Mouse (Mus musculus) liver, embryonic 12.5 days (tissue): ENCODE measurements around the gene Sptbn4. TPM values are rescaled to one million over a fixed set of nuclear protein-coding genes. Genes with fewer than 3 reads are reported as not detected.

ENCODE experiments used
- ATAC-seq: fragments of 200-750 bp; cut with Nextera tagmentation; 2 replicates; pipeline ENCODE4 v1.8.0; 2017; ENCODE audit warnings: moderate number of reproducible peaks, mild to moderate bottlenecking, moderate library complexity
- H3K27ac ChIP-seq: fragments of 300-500 bp; sonication (generic); 2 replicates; pipeline ENCODE4 v1.5.1; 2016; ENCODE audit warnings: mild to moderate bottlenecking
- H3K27me3 ChIP-seq: fragments of 300-500 bp; sonication (generic); replicated peaks from 2 replicates; pipeline ENCODE4 v1.6.1; 2016; ENCODE audit warnings: mild to moderate bottlenecking, moderate library complexity
- H3K36me3 ChIP-seq: fragments of 300-500 bp; sonication (generic); 2 replicates; pipeline ENCODE4 v1.6.1; 2016; ENCODE audit warnings: mild to moderate bottlenecking, moderate library complexity
- H3K4me1 ChIP-seq: fragments of 300-500 bp; sonication (generic); 2 replicates; pipeline ENCODE4 v1.6.1; 2016
- H3K4me2 ChIP-seq: fragments of 300-500 bp; sonication (generic); 2 replicates; pipeline ENCODE4 v1.6.1; 2016; ENCODE audit warnings: mild to moderate bottlenecking, moderate library complexity
- H3K4me3 ChIP-seq: fragments of 300-500 bp; sonication (generic); 2 replicates; pipeline ENCODE4 v1.5.1; 2016; ENCODE audit warnings: mild to moderate bottlenecking, moderate library complexity
- H3K9ac ChIP-seq: fragments of 300-500 bp; sonication (generic); 2 replicates; pipeline ENCODE4 v1.6.1; 2016; ENCODE audit warnings: mild to moderate bottlenecking, moderate library complexity
- H3K9me3 ChIP-seq: fragments of 300-500 bp; sonication (generic); replicated peaks from 2 replicates; pipeline ENCODE4 v1.6.1; 2016; ENCODE audit warnings: mild to moderate bottlenecking, moderate library complexity
- WGBS: fragments of 180-500 bp; shearing (Covaris S2); methylation state at CpG from one replicate; pipeline ENCODE4 v1.1.7; 2016; ENCODE audit not compliant: insufficient replicate concordance; 5-methylcytosine and 5-hydroxymethylcytosine counted together
- polyA plus RNA-seq: library from polyadenylated mRNA; unstranded; fragments of >200 nt; fragmentation: Nextera tagmentation; extraction: Ambion mirVana; gene quantifications from 2 replicates; pipeline ENCODE4 v1.2.1, GENCODE M21; 2016

Sptbn4 gene
- polyA plus RNA-seq, 1 experiment from 2014 or later = 0.12 TPM

- H3K36me3 ChIP-seq = no peaks in the 10 kb centered on the region
- ATAC-seq = no peak
- H3K9ac ChIP-seq = no peak overlapping the region
- no peak overlapping the region for H3K4me3 ChIP-seq
- H3K27me3 ChIP-seq = peaks cover 99% of the 10 kb centered on the region
- H3K9me3 ChIP-seq = no peaks in the 10 kb centered on the region
- H3K27ac ChIP-seq = no peak overlapping the region
- H3K4me1 ChIP-seq = peaks cover 62% of the 10 kb centered on the region
- WGBS = 45% methylated on average over 15 of the region's 15 CpGs
- no peak overlapping the region for H3K4me2 ChIP-seq
These were observed 112.3 kb downstream of the Sptbn4 start for GRCm38 (mm10) chr7:27335011-27335720.

DNA sequence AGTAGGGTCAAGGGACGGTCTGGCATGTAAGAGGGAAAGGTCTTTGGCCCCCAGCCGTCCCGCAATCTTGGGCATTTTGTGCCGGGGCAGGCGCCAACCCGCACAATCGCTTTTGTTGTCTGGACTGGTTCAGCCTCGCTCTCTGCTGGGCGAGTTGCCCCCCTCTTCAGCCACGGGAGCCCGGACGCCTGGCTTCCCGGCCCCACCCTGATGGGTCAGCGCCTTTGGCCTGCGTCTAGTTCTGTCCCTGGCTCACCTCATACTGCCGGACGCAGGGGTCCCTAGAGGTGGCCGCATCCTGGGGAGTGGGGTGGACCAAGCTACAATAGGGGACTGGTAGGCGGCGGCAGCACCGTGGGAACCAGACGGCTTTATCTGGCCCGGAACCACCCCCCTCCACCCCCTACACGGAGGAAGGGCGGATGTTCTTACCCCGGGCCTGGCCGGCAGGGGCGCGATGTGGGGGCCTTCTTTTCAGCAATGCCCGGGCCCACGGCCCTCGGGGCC, 113.0 kb downstream of the Sptbn4 start:
- peak overlapping the region; percentile 27; the same call in 1 of the 2 replicates for H3K4me2 ChIP-seq
- peaks cover 69% of the 10 kb centered on the region for H3K4me1 ChIP-seq
- no peak overlapping the region for H3K27ac ChIP-seq
- no peaks in the 10 kb centered on the region for H3K9me3 ChIP-seq
- H3K4me3 ChIP-seq = no peak overlapping the region
- H3K36me3 ChIP-seq = no peaks in the 10 kb centered on the region
- H3K27me3 ChIP-seq = peaks cover 100% of the 10 kb centered on the region
- no peak for ATAC-seq
- H3K9ac ChIP-seq = no peak overlapping the region
- 3% methylated on average over 32 of the region's 32 CpGs for WGBS

DNA sequence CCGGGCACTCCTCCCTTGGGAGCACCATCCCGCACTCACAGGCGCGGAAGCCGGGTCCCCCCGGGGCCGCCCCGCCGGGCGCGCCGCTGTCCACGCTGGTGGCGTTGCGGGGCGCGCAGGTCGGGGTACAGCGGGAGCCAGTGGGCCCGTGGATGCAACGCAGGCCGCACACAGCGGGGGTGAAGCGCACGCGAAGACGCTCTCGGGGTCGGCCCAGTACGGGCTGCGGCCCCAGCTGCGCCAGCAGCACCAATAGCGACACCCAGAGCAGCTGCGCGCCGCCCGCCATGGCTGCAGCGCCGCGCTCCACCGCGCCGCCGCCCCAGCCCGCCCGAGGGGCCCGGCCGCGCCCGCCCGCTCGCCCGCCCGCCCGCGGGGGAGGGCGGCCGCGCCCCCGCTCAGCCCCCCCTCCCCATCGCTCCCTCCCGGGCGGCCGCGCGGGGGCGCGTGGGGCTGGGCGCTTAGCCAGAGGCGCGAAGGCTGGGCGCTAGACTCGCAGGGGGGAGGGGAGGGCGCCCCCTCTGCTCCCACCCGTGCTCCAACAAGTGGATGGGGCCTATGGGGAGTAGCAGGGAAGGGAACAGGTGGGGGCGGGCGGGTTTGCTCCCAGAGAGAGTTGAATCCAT, 114.1 kb downstream of the Sptbn4 start:
- WGBS = 4% methylated on average over 38 of the region's 77 CpGs
- Histone ChIP-seq H3K4me3 (peak overlapping the region; percentile 41), H3K9ac (peak overlapping the region; percentile 14; the same call in 1 of the 2 replicates), H3K9me3 (no peaks in the 10 kb centered on the region), H3K4me1 (peaks cover 73% of the 10 kb centered on the region), H3K36me3 (no peaks in the 10 kb centered on the region), H3K27ac (no peak overlapping the region), H3K4me2 (peak overlapping the region; percentile 66), H3K27me3 (peaks cover 100% of the 10 kb centered on the region)
- no peak for ATAC-seq

GRCm38 (mm10) chr7:27332353-27333199, 114.9 kb downstream of the Sptbn4 start:
- peak overlapping the region; percentile 66 for H3K4me2 ChIP-seq
- H3K9ac ChIP-seq = no peak overlapping the region
- WGBS = 4% methylated on average over 30 of the region's 39 CpGs
- ATAC-seq = peak; percentile 16; the same call in 1 of the 2 replicates
- no peaks in the 10 kb centered on the region for H3K9me3 ChIP-seq
- H3K36me3 ChIP-seq = no peaks in the 10 kb centered on the region
- peaks cover 68% of the 10 kb centered on the region for H3K4me1 ChIP-seq
- peaks cover 100% of the 10 kb centered on the region for H3K27me3 ChIP-seq
- H3K4me3 ChIP-seq = peak overlapping the region; percentile 41
- H3K27ac ChIP-seq = no peak overlapping the region

DNA sequence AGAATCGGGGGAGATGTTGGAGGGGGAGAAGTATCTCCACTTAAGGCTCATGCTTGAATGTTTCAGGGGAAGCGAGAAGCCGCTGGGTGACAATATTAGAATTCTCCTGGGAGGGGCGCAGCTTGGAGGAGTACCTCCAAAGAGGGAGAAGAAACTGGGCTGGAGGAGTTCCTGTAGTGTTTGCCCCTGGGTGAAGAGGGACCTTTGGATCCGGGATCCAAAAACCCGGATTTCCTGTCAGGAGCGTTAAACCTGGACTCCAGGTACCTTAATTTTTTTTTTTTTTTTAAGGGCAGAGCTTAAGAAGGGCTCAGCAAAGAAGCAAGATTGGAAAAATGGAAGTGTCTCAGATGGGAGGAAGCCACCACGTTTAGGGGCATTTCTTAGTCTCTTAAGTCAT, 115.6 kb downstream of the Sptbn4 start:
- 4% methylated on average over 8 of the region's 8 CpGs for WGBS
- no peak overlapping the region for H3K9ac ChIP-seq
- peak overlapping the region; percentile 75 for H3K4me2 ChIP-seq
- peaks cover 62% of the 10 kb centered on the region for H3K4me1 ChIP-seq
- H3K27ac ChIP-seq = no peak overlapping the region
- no peaks in the 10 kb centered on the region for H3K9me3 ChIP-seq
- no peak for ATAC-seq
- H3K36me3 ChIP-seq = no peaks in the 10 kb centered on the region
- H3K4me3 ChIP-seq = peak overlapping the region; percentile 55
- H3K27me3 ChIP-seq = peaks cover 100% of the 10 kb centered on the region

GRCm38 (mm10) chr7:27331541-27331851, 116.0 kb downstream of the Sptbn4 start:
- Histone ChIP-seq H3K9ac (no peak overlapping the region), H3K4me2 (peak overlapping the region; percentile 75), H3K27ac (no peak overlapping the region), H3K4me3 (peak overlapping the region; percentile 55), H3K36me3 (no peaks in the 10 kb centered on the region), H3K27me3 (peaks cover 100% of the 10 kb centered on the region), H3K4me1 (peaks cover 62% of the 10 kb centered on the region), H3K9me3 (no peaks in the 10 kb centered on the region)
- 4% methylated on average over 8 of the region's 8 CpGs for WGBS
- ATAC-seq = no peak

- H3K27me3 ChIP-seq = peaks cover 100% of the 10 kb centered on the region
- ATAC-seq = peak; percentile 69
- H3K4me2 ChIP-seq = peak overlapping the region; percentile 75
- no peaks in the 10 kb centered on the region for H3K9me3 ChIP-seq
- peaks cover 67% of the 10 kb centered on the region for H3K4me1 ChIP-seq
- no peaks in the 10 kb centered on the region for H3K36me3 ChIP-seq
- H3K27ac ChIP-seq = no peak overlapping the region
- 0 out of 2 replicates have a peak overlapping the region, but pooled peaks have one; percentile 24 for H3K9ac ChIP-seq
- H3K4me3 ChIP-seq = peak overlapping the region; percentile 55
- WGBS = 2% methylated on average over 39 of the region's 39 CpGs
These were observed 116.6 kb downstream of the Sptbn4 start for GRCm38 (mm10) chr7:27330709-27331540.

DNA sequence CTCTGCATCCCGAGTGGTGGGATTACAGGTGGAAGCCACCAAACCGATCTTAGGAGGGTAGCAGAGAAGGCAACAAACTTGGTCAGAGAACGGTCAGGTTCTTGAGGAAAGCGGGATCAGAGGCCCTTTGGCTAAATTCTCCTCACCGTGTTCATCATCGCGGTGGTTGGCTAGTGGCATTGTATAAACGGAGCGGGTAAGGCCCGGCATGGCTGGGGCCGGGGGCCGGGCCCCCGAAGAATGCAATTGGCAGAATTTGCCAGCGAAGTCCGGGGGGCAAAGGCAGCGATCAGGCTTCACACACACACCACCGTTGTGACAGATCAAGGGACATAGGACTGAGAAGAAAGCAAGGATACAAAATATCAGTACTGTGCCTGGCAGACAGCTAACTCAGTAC, 117.5 kb downstream of the Sptbn4 start:
- Histone ChIP-seq H3K4me1 (peaks cover 62% of the 10 kb centered on the region), H3K27ac (no peak overlapping the region), H3K27me3 (peaks cover 100% of the 10 kb centered on the region), H3K9me3 (no peaks in the 10 kb centered on the region), H3K36me3 (no peaks in the 10 kb centered on the region), H3K4me3 (peak overlapping the region; percentile 55), H3K9ac (no peak overlapping the region), H3K4me2 (peak overlapping the region; percentile 75)
- 18% methylated on average over 17 of the region's 17 CpGs for WGBS
- ATAC-seq = no peak

DNA sequence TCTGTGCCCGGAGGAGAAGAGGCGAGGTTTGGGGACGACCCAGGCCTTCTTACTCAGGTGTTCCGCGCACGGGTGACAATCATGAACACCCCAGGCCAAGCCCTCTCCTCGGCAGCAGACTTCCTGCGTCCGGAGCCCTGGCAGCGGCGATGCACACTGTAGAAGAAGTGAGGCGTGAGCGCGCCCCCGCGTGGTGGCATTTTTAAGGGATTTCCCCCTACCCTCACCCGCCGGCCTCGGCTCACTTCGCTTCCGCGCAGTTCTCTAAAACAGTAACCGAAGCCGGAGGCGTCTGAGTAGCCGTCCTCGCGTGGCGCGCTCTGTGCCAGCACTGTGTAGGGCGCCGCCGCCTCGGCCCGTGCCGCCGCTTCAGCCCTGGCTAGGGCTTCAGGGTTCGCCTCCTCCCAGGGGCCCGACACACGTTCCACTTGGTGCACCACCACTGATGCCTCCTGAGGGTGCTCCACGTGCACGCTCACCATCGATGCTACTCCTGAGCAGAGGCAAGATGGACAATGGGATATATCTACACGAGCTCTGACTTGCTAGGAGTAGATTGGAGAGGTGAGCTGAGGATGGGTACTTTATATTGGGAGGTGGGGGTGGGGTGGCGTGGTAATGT, 118.0 kb downstream of the Sptbn4 start:
- ATAC-seq = no peak
- Histone ChIP-seq H3K4me2 (peak overlapping the region; percentile 75), H3K27me3 (peaks cover 100% of the 10 kb centered on the region), H3K36me3 (no peaks in the 10 kb centered on the region), H3K27ac (no peak overlapping the region), H3K9ac (no peak overlapping the region), H3K4me1 (peaks cover 57% of the 10 kb centered on the region), H3K4me3 (peak overlapping the region; percentile 34), H3K9me3 (no peaks in the 10 kb centered on the region)
- 3% methylated on average over 45 of the region's 45 CpGs for WGBS

- Histone ChIP-seq H3K9me3 (no peaks in the 10 kb centered on the region), H3K36me3 (no peaks in the 10 kb centered on the region), H3K4me3 (no peak overlapping the region), H3K9ac (no peak overlapping the region), H3K27ac (no peak overlapping the region), H3K4me1 (peaks cover 49% of the 10 kb centered on the region), H3K4me2 (no peak overlapping the region), H3K27me3 (peaks cover 100% of the 10 kb centered on the region)
- ATAC-seq = no peak
- 25% methylated on average over 16 of the region's 16 CpGs for WGBS
These were observed 118.8 kb downstream of the Sptbn4 start for GRCm38 (mm10) chr7:27328648-27329047.

GRCm38 (mm10) chr7:27328161-27328560, 119.3 kb downstream of the Sptbn4 start:
- Histone ChIP-seq H3K4me3 (no peak overlapping the region), H3K9ac (no peak overlapping the region), H3K27ac (no peak overlapping the region), H3K4me2 (no peak overlapping the region), H3K4me1 (peaks cover 45% of the 10 kb centered on the region), H3K9me3 (no peaks in the 10 kb centered on the region), H3K36me3 (no peaks in the 10 kb centered on the region), H3K27me3 (peaks cover 100% of the 10 kb centered on the region)
- WGBS = 62% methylated on average over 11 of the region's 11 CpGs
- no peak for ATAC-seq
